Mouse (Mus musculus): ENCODE results near the gene Napepld. TPM values are rescaled to one million over a fixed set of nuclear protein-coding genes. Genes with fewer than 3 reads are reported as not detected.

Napepld gene
- polyA plus RNA-seq, 1 experiment from 2014 or later, result 5.6 TPM

DNA sequence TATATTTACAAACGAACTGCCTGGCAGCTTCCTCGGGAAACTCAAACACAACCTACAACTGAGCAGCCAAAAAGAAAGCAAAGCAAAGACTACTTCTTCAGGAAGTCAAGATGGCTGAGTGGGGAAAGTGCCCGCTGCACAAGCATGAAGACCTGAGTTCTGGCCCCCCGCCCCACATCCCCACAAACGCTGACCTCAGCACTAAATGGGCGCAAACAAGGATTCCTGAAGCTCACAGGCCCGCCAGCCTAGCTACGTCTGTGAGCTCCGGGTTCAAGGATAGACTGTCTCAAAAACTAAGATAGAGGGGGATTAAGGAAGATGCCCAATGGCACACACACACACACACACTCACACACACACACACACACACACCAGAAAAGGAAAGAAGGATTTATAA is 22.8 kb downstream of the Napepld start:
- H3K36me3 ChIP-seq (ENCODE audit: insufficient read depth, low read length), result 0 out of 2 replicates have a peak, but pooled peaks cover 5% of the 10 kb centered on the region
- H3K4me1 ChIP-seq (replicated peaks; ENCODE audit: insufficient read depth, low read length), result 0 out of 2 replicates have a peak, but pooled peaks cover 4% of the 10 kb centered on the region
- no peak for DNase-seq (ENCODE audit: low spot score)
- no peak for ATAC-seq (replicated peaks; ENCODE audit: low FRiP score, low read depth)
- 96% methylated on average over 9 of the region's 9 CpGs for WGBS
- no peaks in the 10 kb centered on the region for H3K27me3 ChIP-seq (ENCODE audit: insufficient read depth, low read length)
- H3K9ac ChIP-seq (ENCODE audit: low read depth, low read length), result no peak overlapping the region
- no peaks in the 10 kb centered on the region for H3K9me3 ChIP-seq (replicated peaks; ENCODE audit: low read length)
- no peak overlapping the region for H3K4me2 ChIP-seq (ENCODE audit: low read length)
- no peak overlapping the region for H3K27ac ChIP-seq
- no peak for TF ChIP-seq CTCF (IDR thresholded peaks at IDR 0.05; ENCODE audit: low read depth)
- no peak overlapping the region for H3K4me3 ChIP-seq (replicated peaks; ENCODE audit: low read depth, low read length)

DNA sequence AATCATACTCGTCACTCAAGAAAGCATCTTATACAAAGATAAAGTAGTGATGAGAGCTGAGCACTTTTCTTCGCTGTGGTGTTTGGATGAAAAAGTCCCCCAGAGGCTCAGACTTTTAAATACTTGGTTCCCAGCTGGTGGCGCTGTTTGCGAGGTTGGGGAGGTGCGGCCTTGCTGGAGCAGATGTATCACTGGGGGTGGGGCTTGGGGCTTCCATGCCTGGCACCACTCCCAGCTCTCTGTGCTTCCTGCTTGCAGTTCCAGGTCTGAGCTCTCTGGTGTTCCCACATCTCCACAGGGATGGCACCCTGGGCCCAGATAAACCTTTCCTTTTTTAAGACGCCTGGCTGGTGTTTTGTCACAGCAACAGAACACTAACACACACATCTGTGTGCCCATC is 23.3 kb downstream of the Napepld start:
- Histone ChIP-seq H3K9me3 (replicated peaks; ENCODE audit: low read length) (no peaks in the 10 kb centered on the region), H3K9ac (ENCODE audit: low read depth, low read length) (no peak overlapping the region), H3K4me1 (replicated peaks; ENCODE audit: insufficient read depth, low read length) (0 out of 2 replicates have a peak, but pooled peaks cover 5% of the 10 kb centered on the region), H3K27ac (no peak overlapping the region), H3K4me2 (ENCODE audit: low read length) (no peak overlapping the region), H3K4me3 (replicated peaks; ENCODE audit: low read depth, low read length) (no peak overlapping the region), H3K36me3 (ENCODE audit: insufficient read depth, low read length) (0 out of 2 replicates have a peak, but pooled peaks cover 5% of the 10 kb centered on the region), H3K27me3 (ENCODE audit: insufficient read depth, low read length) (no peaks in the 10 kb centered on the region)
- 99% methylated on average over 6 of the region's 6 CpGs for whole genome bisulfite sequencing
- ATAC-seq (replicated peaks; ENCODE audit: low FRiP score, low read depth) (no peak), DNase-seq (ENCODE audit: low spot score) (no peak)
- TF ChIP-seq CTCF (IDR thresholded peaks at IDR 0.05; ENCODE audit: low read depth), result no peak

DNA sequence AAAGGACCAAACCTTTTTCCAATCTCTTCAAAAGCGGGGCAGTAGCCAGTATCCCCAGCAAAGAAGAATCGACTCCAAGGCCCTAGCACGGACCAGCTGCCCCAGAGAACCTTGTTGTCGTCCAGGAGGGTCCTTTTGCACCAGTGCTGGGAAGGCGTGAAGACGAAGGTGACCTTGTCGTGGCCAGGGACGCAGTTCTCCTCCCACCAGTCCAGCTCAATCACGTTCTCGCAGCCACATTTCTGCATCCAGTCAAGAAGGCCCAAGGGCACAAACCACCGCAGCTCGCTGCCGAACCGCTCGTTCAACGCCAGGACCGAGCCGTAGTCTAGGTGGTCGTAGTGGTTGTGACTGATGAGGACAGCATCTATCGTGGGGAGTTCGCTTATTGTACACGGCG is 25.7 kb downstream of the Napepld start:
- DNase-seq (ENCODE audit: low spot score) (no peak), ATAC-seq (replicated peaks; ENCODE audit: low FRiP score, low read depth) (no peak)
- Histone ChIP-seq H3K9ac (ENCODE audit: low read depth, low read length) (no peak overlapping the region), H3K4me1 (replicated peaks; ENCODE audit: insufficient read depth, low read length) (0 out of 2 replicates have a peak, but pooled peaks cover 5% of the 10 kb centered on the region), H3K27ac (no peak overlapping the region), H3K4me2 (ENCODE audit: low read length) (no peak overlapping the region), H3K36me3 (ENCODE audit: insufficient read depth, low read length) (no peaks in the 10 kb centered on the region), H3K4me3 (replicated peaks; ENCODE audit: low read depth, low read length) (no peak overlapping the region), H3K27me3 (ENCODE audit: insufficient read depth, low read length) (no peaks in the 10 kb centered on the region), H3K9me3 (replicated peaks; ENCODE audit: low read length) (no peaks in the 10 kb centered on the region)
- WGBS, result 88% methylated on average over 23 of the region's 23 CpGs
- TF ChIP-seq CTCF (IDR thresholded peaks at IDR 0.05; ENCODE audit: low read depth), result no peak

DNA sequence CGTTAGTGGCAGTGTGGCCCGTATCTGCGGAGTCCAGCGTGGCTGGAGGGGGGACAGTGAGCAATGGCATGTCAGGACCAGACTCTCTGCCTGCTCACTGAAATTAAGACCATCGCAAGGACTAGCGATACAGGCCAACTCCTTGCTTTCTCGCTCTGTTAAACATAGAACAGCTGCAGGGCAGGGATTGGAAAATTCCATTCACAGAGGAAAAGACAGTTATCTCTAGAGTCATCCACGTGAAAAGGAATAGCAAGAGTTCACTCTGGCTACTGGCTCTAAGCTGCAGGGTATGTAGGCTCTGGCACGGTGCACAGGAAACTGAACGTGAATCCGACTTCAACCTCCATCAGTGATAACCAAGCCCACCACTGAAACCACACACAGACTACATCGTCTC is 26.2 kb downstream of the Napepld start:
- ATAC-seq (replicated peaks; ENCODE audit: low FRiP score, low read depth) (0 out of 2 replicates have a peak, but pooled peaks have one; percentile 19), DNase-seq (ENCODE audit: low spot score) (peak; percentile 47)
- Histone ChIP-seq H3K9ac (ENCODE audit: low read depth, low read length) (no peak overlapping the region), H3K4me2 (ENCODE audit: low read length) (no peak overlapping the region), H3K4me1 (replicated peaks; ENCODE audit: insufficient read depth, low read length) (0 out of 2 replicates have a peak, but pooled peaks cover 5% of the 10 kb centered on the region), H3K36me3 (ENCODE audit: insufficient read depth, low read length) (no peaks in the 10 kb centered on the region), H3K4me3 (replicated peaks; ENCODE audit: low read depth, low read length) (no peak overlapping the region), H3K27me3 (ENCODE audit: insufficient read depth, low read length) (no peaks in the 10 kb centered on the region), H3K9me3 (replicated peaks; ENCODE audit: low read length) (no peaks in the 10 kb centered on the region), H3K27ac (peak overlapping the region; percentile 38; the same call in 1 of the 2 replicates)
- 51% methylated on average over 12 of the region's 12 CpGs for WGBS
- no peak for TF ChIP-seq CTCF (IDR thresholded peaks at IDR 0.05; ENCODE audit: low read depth)

DNA sequence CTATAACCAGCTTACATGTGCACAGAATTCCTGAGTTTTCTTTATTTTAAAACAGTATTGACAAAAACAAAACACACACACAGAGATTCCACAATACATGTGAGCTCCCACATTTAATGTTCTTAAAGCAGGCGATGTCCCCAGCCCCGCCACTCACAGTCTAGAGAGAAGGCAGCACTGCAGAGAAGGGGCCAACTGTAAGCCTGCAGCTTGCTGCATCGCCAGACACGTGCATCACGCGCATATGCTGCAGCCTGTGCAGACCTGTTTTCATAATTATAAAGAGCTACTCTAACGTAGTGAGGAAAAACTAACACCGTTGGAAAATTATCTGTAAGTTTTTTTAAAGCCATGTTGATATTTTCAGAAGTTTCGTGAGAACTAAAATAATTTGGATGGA is 27.5 kb downstream of the Napepld start:
- Histone ChIP-seq H3K36me3 (ENCODE audit: insufficient read depth, low read length) (no peaks in the 10 kb centered on the region), H3K27ac (0 out of 2 replicates have a peak overlapping the region, but pooled peaks have one; percentile 13), H3K4me3 (replicated peaks; ENCODE audit: low read depth, low read length) (no peak overlapping the region), H3K27me3 (ENCODE audit: insufficient read depth, low read length) (no peaks in the 10 kb centered on the region), H3K9me3 (replicated peaks; ENCODE audit: low read length) (no peaks in the 10 kb centered on the region), H3K4me1 (replicated peaks; ENCODE audit: insufficient read depth, low read length) (0 out of 2 replicates have a peak, but pooled peaks cover 5% of the 10 kb centered on the region), H3K4me2 (ENCODE audit: low read length) (no peak overlapping the region), H3K9ac (ENCODE audit: low read depth, low read length) (no peak overlapping the region)
- TF ChIP-seq CTCF (IDR thresholded peaks at IDR 0.05; ENCODE audit: low read depth), result no peak
- ATAC-seq (replicated peaks; ENCODE audit: low FRiP score, low read depth) (no peak), DNase-seq (ENCODE audit: low spot score) (no peak)
- WGBS, result 74% methylated on average over 9 of the region's 9 CpGs

DNA sequence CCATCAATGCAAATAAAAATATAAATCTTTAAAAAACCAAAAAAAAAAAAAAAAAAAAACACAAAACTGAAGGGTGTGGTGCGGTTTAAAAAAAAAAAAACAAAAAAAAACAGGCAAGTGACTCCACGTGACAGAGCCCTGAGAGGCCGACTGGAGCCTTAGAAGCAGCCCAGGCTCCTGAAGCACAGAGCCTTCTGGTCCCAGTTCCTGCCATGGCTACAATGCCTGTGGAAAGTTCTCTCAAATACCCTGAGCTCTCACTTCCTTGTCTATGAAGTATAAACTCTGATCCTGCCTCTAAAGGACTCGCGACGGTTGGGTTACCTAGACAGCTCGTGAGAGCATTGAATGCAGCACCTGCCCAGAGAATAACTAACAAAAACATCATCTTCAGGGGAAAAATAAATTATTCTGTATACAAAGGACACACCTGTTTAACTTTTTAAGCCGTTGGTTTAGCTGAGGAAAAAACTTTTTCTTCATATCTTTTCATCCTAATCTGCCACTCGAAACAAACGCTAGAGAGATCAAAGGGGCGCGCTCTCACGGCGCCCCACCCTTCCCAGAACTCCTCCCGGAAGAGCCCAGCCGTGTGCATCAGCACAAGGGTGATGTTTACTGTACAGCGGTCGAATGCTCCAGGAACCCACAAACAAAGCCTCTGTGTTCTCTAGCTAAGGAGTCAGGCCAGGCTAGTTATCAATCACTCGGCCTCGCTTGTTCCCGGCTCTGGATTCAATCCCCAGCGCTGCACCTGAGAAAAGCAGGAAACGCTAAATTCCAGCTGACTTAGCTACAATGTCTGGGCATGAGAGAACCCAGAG is 28.2 kb downstream of the Napepld start:
- ATAC-seq (replicated peaks; ENCODE audit: low FRiP score, low read depth) (peak; percentile 78), DNase-seq (ENCODE audit: low spot score) (peak; percentile 61)
- Histone ChIP-seq H3K27me3 (ENCODE audit: insufficient read depth, low read length) (no peaks in the 10 kb centered on the region), H3K9me3 (replicated peaks; ENCODE audit: low read length) (no peaks in the 10 kb centered on the region), H3K4me2 (ENCODE audit: low read length) (peak overlapping the region; percentile 50), H3K4me3 (replicated peaks; ENCODE audit: low read depth, low read length) (peak overlapping the region; percentile 17; the same call in 1 of the 2 replicates), H3K27ac (peak overlapping the region; percentile 13), H3K4me1 (replicated peaks; ENCODE audit: insufficient read depth, low read length) (0 out of 2 replicates have a peak, but pooled peaks cover 5% of the 10 kb centered on the region), H3K36me3 (ENCODE audit: insufficient read depth, low read length) (no peaks in the 10 kb centered on the region), H3K9ac (ENCODE audit: low read depth, low read length) (peak overlapping the region; percentile 44; the same call in 1 of the 2 replicates)
- TF ChIP-seq CTCF (IDR thresholded peaks at IDR 0.05; ENCODE audit: low read depth), result no peak
- WGBS, result 31% methylated on average over 23 of the region's 23 CpGs
